ENCODE assay signal across 1 mouse cellular context in the genomic region with DNA sequence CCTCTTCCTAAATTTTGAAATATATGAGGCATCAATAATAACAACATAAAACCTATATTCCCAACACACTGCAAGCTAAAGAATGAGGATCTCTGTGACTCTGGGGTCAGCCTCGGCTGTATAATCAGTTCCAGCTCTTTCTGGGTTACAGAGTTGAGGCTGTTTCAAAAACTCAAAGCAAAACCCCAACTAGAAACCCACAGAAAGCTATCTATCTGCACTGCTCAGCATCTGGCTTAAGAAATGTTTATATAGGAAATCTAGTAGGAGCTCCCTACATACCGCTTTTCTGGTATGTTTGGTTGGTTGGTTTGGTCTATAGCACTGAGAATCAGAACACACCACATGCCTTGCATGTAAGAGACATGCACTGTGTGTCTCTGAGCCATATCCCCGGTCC.
TF ChIP-seq lines count a peak whose summit lies in the region.

No protein-coding gene starts in this region.

TF ChIP-seq in CH12.LX, 34 proteins besides CTCF, POLR2A, EP300 and RAD21 (continued from another document):
- TF ChIP-seq HCFC1 (IDR thresholded peaks at IDR 0.05; ENCODE audit: low read depth, low read length) (no peak), MXI1 (IDR thresholded peaks at IDR 0.05; ENCODE audit: low read depth, low read length) (no peak), TCF12 (IDR thresholded peaks at IDR 0.05; ENCODE audit: low read depth, low read length) (no peak), MEF2A (IDR thresholded peaks at IDR 0.05; ENCODE audit: borderline replicate concordance, low read depth, low read length) (no peak), ETS1 (conservative IDR thresholded peaks at IDR 0.05; ENCODE audit: low read depth, low read length) (no peak), CHD2 (IDR thresholded peaks at IDR 0.05; ENCODE audit: low read length) (no peak), ZC3H11A (IDR thresholded peaks at IDR 0.05; ENCODE audit: low read depth, low read length) (no peak), ZNF384 (IDR thresholded peaks at IDR 0.05; ENCODE audit: low read depth, low read length) (no peak)
